Mouse (Mus musculus) subcutaneous adipose tissue, adult 2 months (tissue): Measurements from ENCODE around the gene Klk1b8. TPM values are rescaled to one million over a fixed set of nuclear protein-coding genes. Genes with fewer than 3 reads are reported as not detected.

Experiments
- polyA plus RNA-seq: library from polyadenylated mRNA; depleted of rRNA; stranded (reverse); fragments of >200 nt; gene quantifications from 2 replicates; pipeline ENCODE4 v1.2.3, GENCODE M21; 2012; ENCODE audit warnings: low replicate concordance; rRNA removed

Klk1b8 gene
- polyA plus RNA-seq, result not detected in 2 replicates

GRCm38 (mm10) chr7:43950364-43950763, at the start of gene Klk1b8:
Gene Klk1b8, plus strand, starts transcription at chr7:43950664.

GRCm38 (mm10) chr7:43933440-43933839, 17.0 kb upstream of the Klk1b8 start, which contains the start of gene Klk15:
Gene Klk15, plus strand, starts transcription at chr7:43933740.

DNA sequence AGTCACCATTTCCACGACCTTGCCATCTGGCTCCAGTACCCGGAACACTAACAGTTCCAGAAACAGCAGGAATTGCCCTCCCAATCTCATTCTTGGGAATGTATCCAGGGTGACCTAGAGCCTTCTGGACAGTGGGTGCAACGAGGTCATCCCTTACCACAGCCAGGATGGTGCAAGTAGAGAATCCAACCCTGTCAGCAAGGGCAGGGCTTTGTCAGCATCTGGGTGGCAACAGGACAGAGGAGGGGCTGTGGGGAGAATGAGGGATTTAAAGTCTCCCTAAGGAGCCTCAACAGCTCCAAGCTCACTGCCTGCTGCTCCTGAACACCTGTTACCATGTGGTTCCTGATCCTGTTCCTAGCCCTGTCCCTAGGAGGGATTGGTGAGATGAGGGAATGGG, 16.0 kb downstream of the Klk1b8 start, which contains the start of gene Klk1b1:
Klk1b1 (plus strand) TSS at position 301 of the 400 bp plus-strand sequence.

GRCm38 (mm10) chr7:43975761-43976160, 25.3 kb downstream of the Klk1b8 start, which contains the start of gene Klk1b9:
Gene Klk1b9, plus strand, starts transcription at chr7:43976061.

GRCm38 (mm10) chr7:43995577-43995976, 45.1 kb downstream of the Klk1b8 start, which contains the start of gene Klk1b11:
Gene Klk1b11, plus strand, starts transcription at chr7:43995877.

Other genes starting within 250 kb of the Klk1b8 start
- gene Klk13, start 238.1 kb upstream of the Klk1b8 start, polyA plus RNA-seq, result 0.12 and 0.14 TPM in 2 replicates
- not detected in 2 replicates for gene Klk12, start 181.8 kb upstream of the Klk1b8 start, polyA plus RNA-seq
- 1.2 TPM in 1 of 2 replicates, not detected in the other for gene Klk11, start 176.1 kb upstream of the Klk1b8 start, polyA plus RNA-seq
- 1.3 and 6.0 TPM in 2 replicates for gene Klk10, start 169.6 kb upstream of the Klk1b8 start, polyA plus RNA-seq
- gene Klk9, start 158.8 kb upstream of the Klk1b8 start, polyA plus RNA-seq, result not detected in 2 replicates
- gene Klk8, start 153.1 kb upstream of the Klk1b8 start, polyA plus RNA-seq, result 4.9 and 6.5 TPM in 2 replicates
- gene Klk7, start 139.4 kb upstream of the Klk1b8 start, polyA plus RNA-seq, result 0.09 TPM in 1 of 2 replicates, not detected in the other
- gene Klk6, start 126.2 kb upstream of the Klk1b8 start, polyA plus RNA-seq, result not detected in 2 replicates
- 0.09 TPM in 1 of 2 replicates, not detected in the other for gene Klk5, start 108.7 kb upstream of the Klk1b8 start, polyA plus RNA-seq
- 0.09 TPM in 1 of 2 replicates, not detected in the other for gene Klk4, start 69.5 kb upstream of the Klk1b8 start, polyA plus RNA-seq
- gene Klk15, start 16.9 kb upstream of the Klk1b8 start, polyA plus RNA-seq, result not detected in 2 replicates
- gene Klk1b1, start 16.1 kb downstream of the Klk1b8 start, polyA plus RNA-seq, result not detected in 2 replicates
- not detected in 2 replicates for gene Klk1b9, start 25.4 kb downstream of the Klk1b8 start, polyA plus RNA-seq
- gene Klk1b11, start 45.2 kb downstream of the Klk1b8 start, polyA plus RNA-seq, result not detected in 2 replicates
- gene Klk1b26, start 61.5 kb downstream of the Klk1b8 start, polyA plus RNA-seq, result not detected in 2 replicates
- 0.19 and 0.28 TPM in 2 replicates for gene Klk1b27, start 101.6 kb downstream of the Klk1b8 start, polyA plus RNA-seq
- not detected in 2 replicates for gene Klk1b21, start 151.7 kb downstream of the Klk1b8 start, polyA plus RNA-seq
- not detected in 2 replicates for gene Klk1b22, start 162.0 kb downstream of the Klk1b8 start, polyA plus RNA-seq
- not detected in 2 replicates for gene Klk1b16, start 186.1 kb downstream of the Klk1b8 start, polyA plus RNA-seq
- gene Klk1b24, start 237.6 kb downstream of the Klk1b8 start, polyA plus RNA-seq, result not detected in 2 replicates
- not detected in 2 replicates for gene Klk1b3, start 247.5 kb downstream of the Klk1b8 start, polyA plus RNA-seq